Mouse (Mus musculus) stomach, postnatal 0 days (tissue): Measurements from ENCODE around the gene Slc35b1. TPM values are rescaled to one million over a fixed set of nuclear protein-coding genes. Genes with fewer than 3 reads are reported as not detected.

ENCODE experiments used
- ATAC-seq: fragments of 200-750 bp; cut with Nextera tagmentation; 2 replicates; pipeline ENCODE4 v1.8.0; 2017; ENCODE audit not compliant: low FRiP score, low TSS enrichment
- DNase-seq: peaks from one replicate; pipeline ENCODE4 v3.0.0-alpha.2; 2016; ENCODE audit warnings: low spot score
- H3K27ac ChIP-seq: fragments of 300-500 bp; sonication (generic); replicated peaks from 2 replicates; pipeline ENCODE4 v1.5.1; 2014; ENCODE audit warnings: mild to moderate bottlenecking, control low read depth
- H3K27me3 ChIP-seq: fragments of 300-500 bp; sonication (generic); 2 replicates; pipeline ENCODE4 v1.6.1; 2014; ENCODE audit warnings: low read length; ENCODE audit not compliant: control insufficient read depth, insufficient read depth
- H3K36me3 ChIP-seq: fragments of 300-500 bp; sonication (generic); 2 replicates; pipeline ENCODE4 v1.6.1; 2014; ENCODE audit warnings: low read length, mixed read lengths; ENCODE audit not compliant: control insufficient read depth, insufficient read depth
- H3K4me1 ChIP-seq: fragments of 300-500 bp; sonication (generic); replicated peaks from 2 replicates; pipeline ENCODE4 v1.6.1; 2014; ENCODE audit warnings: antibody characterized with exemption; ENCODE audit not compliant: control insufficient read depth, insufficient read depth
- H3K4me2 ChIP-seq: fragments of 300-500 bp; sonication (generic); replicated peaks from 2 replicates; pipeline ENCODE4 v1.6.1; 2014; ENCODE audit warnings: low read depth, mild to moderate bottlenecking, control low read depth, moderate library complexity
- H3K4me3 ChIP-seq: fragments of 300-500 bp; sonication (generic); 2 replicates; pipeline ENCODE4 v1.5.1; 2014; ENCODE audit warnings: low read depth, low read length, control low read depth
- H3K9ac ChIP-seq: fragments of 300-500 bp; sonication (generic); 2 replicates; pipeline ENCODE4 v1.6.1; 2014; ENCODE audit warnings: mild to moderate bottlenecking, low read length, control low read depth, mixed read lengths
- H3K9me3 ChIP-seq: fragments of 300-500 bp; sonication (generic); 2 replicates; pipeline ENCODE4 v1.6.1; 2016; ENCODE audit warnings: low read length; ENCODE audit not compliant: control insufficient read depth
- CTCF ChIP-seq: IDR thresholded peaks from 2 replicates; pipeline ENCODE4 v1.5.1; 2016; ENCODE audit warnings: antibody characterized with exemption, low read depth, mild to moderate bottlenecking, moderate library complexity
- EP300 ChIP-seq: optimal IDR thresholded peaks from 2 replicates; pipeline ENCODE3; 2016; ENCODE audit warnings: antibody characterized with exemption
- WGBS: fragments of 180-500 bp; shearing (Covaris S2); extraction: QIAGEN DNeasy Blood & Tissue Kit; methylation state at CpG from one replicate; pipeline ENCODE4 v1.1.7; 2014; 5-methylcytosine and 5-hydroxymethylcytosine counted together
- polyA plus RNA-seq: library from polyadenylated mRNA; unstranded; fragments of >200 nt; fragmentation: Nextera tagmentation; extraction: Ambion mirVana; gene quantifications from 2 replicates; pipeline ENCODE4 v1.2.1, GENCODE M21; 2015

Slc35b1 gene
- polyA plus RNA-seq, 1 experiment from 2014 or later = 110 TPM

- 51% methylated on average over 9 of the region's 9 CpGs for WGBS
- Histone ChIP-seq H3K4me1 (no peaks in the 10 kb centered on the region), H3K4me2 (no peak overlapping the region), H3K4me3 (no peak overlapping the region), H3K9me3 (no peaks in the 10 kb centered on the region), H3K27ac (no peak overlapping the region), H3K27me3 (no peaks in the 10 kb centered on the region), H3K36me3 (peaks cover 15% of the 10 kb centered on the region; the same call in 1 of the 2 replicates), H3K9ac (no peak overlapping the region)
- DNase-seq (no peak), ATAC-seq (no peak)
- no peak for TF ChIP-seq EP300
Measured at GRCm38 (mm10) chr11:95378926-95379325, 5.6 kb upstream of the Slc35b1 start.

DNA sequence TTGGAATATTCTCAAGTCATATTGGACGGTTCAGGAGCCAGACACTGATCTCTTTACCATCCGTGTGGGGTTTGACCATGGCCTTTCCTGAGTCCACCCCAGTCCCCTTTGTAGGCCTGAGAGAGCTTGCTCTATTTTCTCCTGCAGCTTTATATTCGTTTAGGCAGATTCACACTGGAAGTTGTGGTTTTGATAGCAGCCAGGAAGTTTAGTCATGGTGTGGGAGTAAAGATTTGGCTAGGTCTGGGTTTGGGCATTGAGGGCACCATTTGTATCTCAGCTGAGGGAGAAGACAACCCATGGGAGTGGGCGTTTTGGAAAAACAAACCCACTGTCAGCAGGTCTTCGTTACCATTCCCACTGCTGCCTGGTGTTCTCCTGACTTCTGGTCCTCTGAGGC, 4.9 kb upstream of the Slc35b1 start:
- H3K27me3 ChIP-seq = no peaks in the 10 kb centered on the region
- ATAC-seq (no peak), DNase-seq (no peak)
- no peak overlapping the region for H3K4me2 ChIP-seq
- TF ChIP-seq CTCF (no peak), EP300 (no peak)
- H3K36me3 ChIP-seq = peaks cover 14% of the 10 kb centered on the region; the same call in 1 of the 2 replicates
- no peaks in the 10 kb centered on the region for H3K9me3 ChIP-seq
- no peak overlapping the region for H3K4me3 ChIP-seq
- no peak overlapping the region for H3K9ac ChIP-seq
- no peak overlapping the region for H3K27ac ChIP-seq
- H3K4me1 ChIP-seq = no peaks in the 10 kb centered on the region
- 68% methylated on average over 5 of the region's 5 CpGs for WGBS

DNA sequence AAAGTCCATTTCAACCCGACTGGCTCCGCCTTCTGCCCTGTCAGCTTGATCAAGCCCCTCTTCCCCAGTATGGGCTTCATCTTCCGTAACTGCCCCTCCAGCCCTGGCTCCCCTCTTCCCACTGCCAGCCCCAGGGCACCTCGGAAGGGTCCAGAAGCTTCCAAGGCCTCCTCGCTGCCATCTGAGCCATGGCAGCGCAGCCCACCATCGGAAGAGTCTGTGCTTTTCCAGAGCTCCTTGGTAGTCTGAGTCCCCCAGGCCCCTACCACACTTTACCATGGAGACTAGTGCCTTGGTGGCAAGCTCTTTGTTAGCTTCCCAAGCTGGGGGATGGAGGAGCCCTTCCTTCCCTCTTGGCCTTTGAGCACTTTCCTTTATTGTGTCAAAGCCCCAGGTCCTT, 3.8 kb upstream of the Slc35b1 start:
- Histone ChIP-seq H3K27me3 (no peaks in the 10 kb centered on the region), H3K4me2 (no peak overlapping the region), H3K4me1 (no peaks in the 10 kb centered on the region), H3K4me3 (no peak overlapping the region), H3K9ac (no peak overlapping the region), H3K27ac (no peak overlapping the region), H3K9me3 (no peaks in the 10 kb centered on the region), H3K36me3 (peaks cover 6% of the 10 kb centered on the region; the same call in 1 of the 2 replicates)
- TF ChIP-seq CTCF (no peak), EP300 (no peak)
- DNase-seq (no peak), ATAC-seq (no peak)
- WGBS = 91% methylated on average over 7 of the region's 7 CpGs

GRCm38 (mm10) chr11:95381146-95381545, 3.3 kb upstream of the Slc35b1 start:
- H3K4me2 ChIP-seq = no peak overlapping the region
- WGBS = 96% methylated on average over 1 of the region's 1 CpGs
- H3K27me3 ChIP-seq = no peaks in the 10 kb centered on the region
- no peak for TF ChIP-seq CTCF
- no peak for TF ChIP-seq EP300
- no peak overlapping the region for H3K9ac ChIP-seq
- no peak overlapping the region for H3K4me3 ChIP-seq
- peaks cover 6% of the 10 kb centered on the region; the same call in 1 of the 2 replicates for H3K36me3 ChIP-seq
- H3K9me3 ChIP-seq = no peaks in the 10 kb centered on the region
- no peaks in the 10 kb centered on the region for H3K4me1 ChIP-seq
- no peak overlapping the region for H3K27ac ChIP-seq
- DNase-seq (no peak), ATAC-seq (no peak)

GRCm38 (mm10) chr11:95383331-95383986, 1.0 kb upstream of the Slc35b1 start:
- TF ChIP-seq CTCF (no peak), EP300 (no peak)
- no peak for DNase-seq

GRCm38 (mm10) chr11:95384004-95384318, 531 bp upstream of the Slc35b1 start:
- ATAC-seq (no peak), DNase-seq (no peak)
- no peak for TF ChIP-seq EP300
- TF ChIP-seq CTCF = no peak
- Histone ChIP-seq H3K36me3 (0 out of 2 replicates have a peak, but pooled peaks cover 5% of the 10 kb centered on the region), H3K9me3 (no peaks in the 10 kb centered on the region), H3K4me3 (peak overlapping the region; percentile 91), H3K9ac (no peak overlapping the region), H3K4me1 (no peaks in the 10 kb centered on the region), H3K27me3 (no peaks in the 10 kb centered on the region), H3K27ac (no peak overlapping the region), H3K4me2 (peak overlapping the region; percentile 44; the same call in 1 of the 2 replicates)
- 32% methylated on average over 9 of the region's 9 CpGs for whole genome bisulfite sequencing

More at GRCm38 (mm10) chr11:95383331-95383986, 1.0 kb upstream of the Slc35b1 start:
- H3K27ac ChIP-seq = 0 out of 2 replicates have a peak overlapping the region, but pooled peaks have one; percentile 13
- H3K9ac ChIP-seq = no peak overlapping the region
- no peak overlapping the region for H3K4me3 ChIP-seq
- H3K9me3 ChIP-seq = no peaks in the 10 kb centered on the region
- WGBS = 77% methylated on average over 5 of the region's 5 CpGs
- H3K27me3 ChIP-seq = no peaks in the 10 kb centered on the region
- 0 out of 2 replicates have a peak, but pooled peaks cover 5% of the 10 kb centered on the region for H3K36me3 ChIP-seq
- ATAC-seq = no peak
- H3K4me2 ChIP-seq = no peak overlapping the region
- no peaks in the 10 kb centered on the region for H3K4me1 ChIP-seq
